Mouse (Mus musculus) midbrain, embryonic 13.5 days (tissue): ENCODE measurements around the gene Tbce. TPM values are rescaled to one million over a fixed set of nuclear protein-coding genes. Genes with fewer than 3 reads are reported as not detected.
"Not testable (repeated sequence)": the region's sequence is repeated elsewhere in the genome, so short reads cannot be mapped to it uniquely, and the experiment has no call there.

Experiments
- ATAC-seq: fragments of 200-750 bp; cut with Nextera tagmentation; 2 replicates; pipeline ENCODE4 v1.8.0; 2017; ENCODE audit warnings: mild to moderate bottlenecking, moderate TSS enrichment, moderate library complexity
- H3K27ac ChIP-seq: fragments of 300-500 bp; sonication (generic); 2 replicates; pipeline ENCODE4 v1.5.1; 2015; ENCODE audit warnings: inconsistent platforms, mild to moderate bottlenecking, moderate library complexity
- H3K27me3 ChIP-seq: fragments of 300-500 bp; sonication (generic); 2 replicates; pipeline ENCODE4 v1.6.1; 2015; ENCODE audit warnings: mild to moderate bottlenecking, inconsistent platforms
- H3K36me3 ChIP-seq: fragments of 300-500 bp; sonication (generic); 2 replicates; pipeline ENCODE4 v1.6.1; 2015; ENCODE audit warnings: mild to moderate bottlenecking, inconsistent platforms
- H3K4me1 ChIP-seq: fragments of 300-500 bp; sonication (generic); replicated peaks from 2 replicates; pipeline ENCODE4 v1.6.1; 2015; ENCODE audit warnings: inconsistent platforms
- H3K4me2 ChIP-seq: fragments of 300-500 bp; sonication (generic); replicated peaks from 2 replicates; pipeline ENCODE4 v1.6.1; 2015; ENCODE audit warnings: moderate library complexity, mild to moderate bottlenecking, inconsistent platforms
- H3K4me3 ChIP-seq: fragments of 300-500 bp; sonication (generic); replicated peaks from 2 replicates; pipeline ENCODE4 v1.5.1; 2015; ENCODE audit warnings: mild to moderate bottlenecking, inconsistent platforms
- H3K9ac ChIP-seq: fragments of 300-500 bp; sonication (generic); replicated peaks from 2 replicates; pipeline ENCODE4 v1.6.1; 2015; ENCODE audit warnings: mild to moderate bottlenecking, inconsistent platforms
- H3K9me3 ChIP-seq: fragments of 300-500 bp; sonication (generic); 2 replicates; pipeline ENCODE4 v1.6.1; 2016; ENCODE audit warnings: mild to moderate bottlenecking, inconsistent platforms
- WGBS: fragments of 180-500 bp; shearing (Covaris S2); methylation state at CpG from one replicate; pipeline ENCODE4 v1.1.7; 2015; 5-methylcytosine and 5-hydroxymethylcytosine counted together
- polyA plus RNA-seq: library from polyadenylated mRNA; unstranded; fragments of >200 nt; fragmentation: Nextera tagmentation; extraction: Ambion mirVana; gene quantifications from 2 replicates; pipeline ENCODE4 v1.2.1, GENCODE M21; 2015

Tbce gene
- polyA plus RNA-seq, 1 experiment from 2014 or later: 104 TPM

- H3K4me3 ChIP-seq: no peak overlapping the region
- H3K27me3 ChIP-seq: no peaks in the 10 kb centered on the region
- H3K9me3 ChIP-seq: no peaks in the 10 kb centered on the region
- no peak for ATAC-seq
- H3K27ac ChIP-seq: no peak overlapping the region
- H3K4me1 ChIP-seq: no peaks in the 10 kb centered on the region
- no peak overlapping the region for H3K9ac ChIP-seq
- WGBS: 96% methylated on average over 6 of the region's 6 CpGs
- H3K36me3 ChIP-seq: peaks cover 33% of the 10 kb centered on the region
- H3K4me2 ChIP-seq: no peak overlapping the region
Measured at GRCm38 (mm10) chr13:14026154-14026820, 13.2 kb downstream of the Tbce start.

- Histone ChIP-seq H3K4me2 (no peak overlapping the region), H3K27me3 (no peaks in the 10 kb centered on the region), H3K9me3 (no peaks in the 10 kb centered on the region), H3K4me1 (no peaks in the 10 kb centered on the region), H3K4me3 (no peak overlapping the region), H3K36me3 (peaks cover 33% of the 10 kb centered on the region), H3K9ac (no peak overlapping the region), H3K27ac (no peak overlapping the region)
- 94% methylated on average over 6 of the region's 6 CpGs for WGBS
- ATAC-seq: no peak
Measured at GRCm38 (mm10) chr13:14025554-14025953, 13.9 kb downstream of the Tbce start.

DNA sequence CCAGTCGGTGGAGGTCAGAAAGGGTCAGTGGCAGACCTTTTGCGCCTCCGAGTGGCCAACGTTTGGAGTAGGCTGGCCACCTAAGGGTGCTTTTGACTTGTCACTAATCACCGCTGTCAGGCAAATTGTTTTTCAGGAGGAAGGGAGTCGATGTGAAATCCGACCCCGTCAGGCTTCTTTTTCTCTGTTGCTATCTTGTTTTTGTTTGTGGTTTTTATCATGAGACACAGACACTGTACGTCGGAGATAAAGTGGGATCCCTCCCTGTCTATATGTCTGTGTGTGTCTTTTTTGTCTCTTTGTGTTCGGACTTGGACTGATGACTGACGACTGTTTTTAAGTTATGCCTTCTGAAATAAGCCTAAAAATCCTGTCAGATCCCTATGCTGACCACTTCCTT is 18.0 kb downstream of the Tbce start:
- H3K4me1 ChIP-seq, H3K9ac ChIP-seq, H3K4me3 ChIP-seq, H3K27me3 ChIP-seq, H3K9me3 ChIP-seq, H3K4me2 ChIP-seq, H3K27ac ChIP-seq, ATAC-seq: not testable (repeated sequence)
- WGBS: 86% methylated on average over 10 of the region's 12 CpGs
- H3K36me3 ChIP-seq: peaks cover 42% of the 10 kb centered on the region

- Histone ChIP-seq H3K27me3 (no peaks in the 10 kb centered on the region), H3K9ac (no peak overlapping the region), H3K4me1 (no peaks in the 10 kb centered on the region), H3K4me3 (no peak overlapping the region), H3K27ac (no peak overlapping the region), H3K36me3 (peaks cover 47% of the 10 kb centered on the region), H3K9me3 (no peaks in the 10 kb centered on the region), H3K4me2 (no peak overlapping the region)
- no peak for ATAC-seq
- 95% methylated on average over 3 of the region's 3 CpGs for WGBS
Measured at GRCm38 (mm10) chr13:14018852-14019251, 20.6 kb downstream of the Tbce start.

DNA sequence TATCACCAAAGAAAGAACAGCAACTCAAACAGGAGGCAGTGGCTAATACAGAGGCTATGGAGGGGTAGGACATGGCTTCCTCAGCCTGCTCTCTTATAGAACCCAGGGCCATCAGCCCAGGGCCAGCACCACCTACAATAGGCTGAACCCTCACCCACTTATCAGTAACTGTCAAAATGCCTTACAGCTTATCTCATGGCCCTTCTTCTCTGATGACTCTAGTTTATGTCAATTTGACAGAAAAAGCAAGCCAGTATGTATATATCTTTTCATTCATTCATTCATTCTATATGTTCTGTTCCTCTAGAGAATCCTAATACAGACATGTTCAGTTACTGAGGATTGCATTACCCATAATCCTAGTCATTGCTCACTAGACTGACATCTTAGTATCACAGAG is 21.2 kb downstream of the Tbce start:
- H3K27ac ChIP-seq: no peak overlapping the region
- no peak overlapping the region for H3K9ac ChIP-seq
- H3K36me3 ChIP-seq: peaks cover 52% of the 10 kb centered on the region
- H3K4me2 ChIP-seq: no peak overlapping the region
- no peak overlapping the region for H3K4me3 ChIP-seq
- no peaks in the 10 kb centered on the region for H3K4me1 ChIP-seq
- H3K27me3 ChIP-seq: no peaks in the 10 kb centered on the region
- ATAC-seq: no peak
- no peaks in the 10 kb centered on the region for H3K9me3 ChIP-seq

DNA sequence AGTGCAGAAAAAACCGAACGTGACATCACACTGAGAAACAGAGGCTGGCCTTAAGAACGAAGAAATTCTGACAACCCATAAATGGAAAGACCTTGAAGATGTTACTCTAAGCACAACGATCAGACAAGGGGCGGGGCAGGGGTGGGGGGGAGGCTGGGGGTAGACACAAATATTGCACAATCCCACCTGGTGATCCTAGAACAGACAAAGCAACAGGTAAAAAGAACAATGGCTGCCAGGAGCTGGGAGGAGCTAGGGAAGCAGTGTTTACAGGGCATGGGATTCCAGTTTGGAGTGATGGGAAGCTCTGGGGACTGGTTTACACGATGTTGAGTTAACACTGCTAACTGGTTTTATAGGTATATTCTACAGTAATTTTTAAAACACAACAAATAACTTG is 23.8 kb downstream of the Tbce start:
- H3K4me3 ChIP-seq: no peak overlapping the region
- H3K36me3 ChIP-seq: peaks cover 74% of the 10 kb centered on the region
- no peak overlapping the region for H3K4me2 ChIP-seq
- no peak overlapping the region for H3K27ac ChIP-seq
- WGBS: 96% methylated on average over 6 of the region's 6 CpGs
- H3K27me3 ChIP-seq: no peaks in the 10 kb centered on the region
- no peak overlapping the region for H3K9ac ChIP-seq
- no peak for ATAC-seq
- no peaks in the 10 kb centered on the region for H3K9me3 ChIP-seq
- no peaks in the 10 kb centered on the region for H3K4me1 ChIP-seq

- no peak overlapping the region for H3K9ac ChIP-seq
- H3K27me3 ChIP-seq: no peaks in the 10 kb centered on the region
- 94% methylated on average over 4 of the region's 4 CpGs for WGBS
- H3K36me3 ChIP-seq: peaks cover 75% of the 10 kb centered on the region
- no peak overlapping the region for H3K4me2 ChIP-seq
- no peak overlapping the region for H3K27ac ChIP-seq
- no peaks in the 10 kb centered on the region for H3K9me3 ChIP-seq
- H3K4me1 ChIP-seq: no peaks in the 10 kb centered on the region
- H3K4me3 ChIP-seq: no peak overlapping the region
- no peak for ATAC-seq
Measured at GRCm38 (mm10) chr13:14014540-14014939, 24.9 kb downstream of the Tbce start.

DNA sequence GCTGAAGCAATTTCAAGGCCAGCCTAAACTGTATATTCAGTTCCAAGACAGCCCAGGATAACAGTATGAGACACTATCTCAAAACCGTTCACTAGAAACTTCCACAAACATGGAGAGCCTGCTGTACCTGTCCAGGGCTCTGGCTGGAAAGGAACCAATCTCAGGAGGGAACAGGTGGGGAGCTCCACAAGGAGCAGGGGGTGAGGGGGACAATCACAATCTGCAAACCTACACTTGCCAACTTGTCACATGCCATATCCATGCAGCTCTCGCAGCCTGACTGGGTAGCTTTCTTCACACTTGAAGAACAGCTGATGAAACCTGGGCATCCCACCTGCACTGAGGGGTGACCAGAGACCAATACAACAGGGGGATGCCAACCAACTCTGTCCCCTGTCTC is 25.4 kb downstream of the Tbce start:
- WGBS: 95% methylated on average over 2 of the region's 2 CpGs
- no peak overlapping the region for H3K4me3 ChIP-seq
- H3K36me3 ChIP-seq: peaks cover 74% of the 10 kb centered on the region
- no peaks in the 10 kb centered on the region for H3K27me3 ChIP-seq
- no peak overlapping the region for H3K4me2 ChIP-seq
- ATAC-seq: no peak
- no peaks in the 10 kb centered on the region for H3K9me3 ChIP-seq
- no peak overlapping the region for H3K27ac ChIP-seq
- H3K4me1 ChIP-seq: no peaks in the 10 kb centered on the region
- H3K9ac ChIP-seq: no peak overlapping the region

- Histone ChIP-seq H3K27me3 (no peaks in the 10 kb centered on the region), H3K27ac (no peak overlapping the region), H3K4me1 (no peaks in the 10 kb centered on the region), H3K9me3 (no peaks in the 10 kb centered on the region), H3K4me2 (no peak overlapping the region), H3K9ac (no peak overlapping the region), H3K36me3 (peaks cover 63% of the 10 kb centered on the region), H3K4me3 (no peak overlapping the region)
- no peak for ATAC-seq
- WGBS: 90% methylated on average over 4 of the region's 4 CpGs
Measured at GRCm38 (mm10) chr13:14011454-14011995, 27.9 kb downstream of the Tbce start.

DNA sequence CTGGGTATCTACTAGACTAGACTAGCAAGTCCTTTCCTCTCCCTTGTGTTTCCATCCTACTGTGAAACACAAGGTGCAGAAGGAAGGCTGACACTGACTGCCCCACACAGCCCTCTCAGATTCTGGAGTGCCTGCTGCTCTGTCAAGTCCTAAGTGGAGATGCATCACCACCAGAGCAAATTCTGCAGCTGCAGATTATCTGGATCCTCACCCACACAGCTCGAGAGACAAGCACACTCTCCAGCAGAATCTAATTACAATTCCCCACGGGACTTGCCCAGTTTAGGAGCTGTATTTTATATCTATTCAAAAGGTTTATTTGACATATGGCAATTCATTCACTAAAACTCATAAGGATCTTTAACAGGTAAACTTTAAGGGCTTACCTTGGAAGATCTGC is 33.4 kb downstream of the Tbce start:
- Histone ChIP-seq H3K9me3 (no peaks in the 10 kb centered on the region), H3K27ac (no peak overlapping the region), H3K36me3 (peaks cover 67% of the 10 kb centered on the region), H3K4me3 (no peak overlapping the region), H3K4me2 (no peak overlapping the region), H3K4me1 (no peaks in the 10 kb centered on the region), H3K9ac (no peak overlapping the region), H3K27me3 (no peaks in the 10 kb centered on the region)
- 58% methylated on average over 2 of the region's 2 CpGs for WGBS
- ATAC-seq: no peak

- no peak overlapping the region for H3K9ac ChIP-seq
- no peak overlapping the region for H3K4me2 ChIP-seq
- no peaks in the 10 kb centered on the region for H3K9me3 ChIP-seq
- no peaks in the 10 kb centered on the region for H3K4me1 ChIP-seq
- no peak overlapping the region for H3K27ac ChIP-seq
- H3K27me3 ChIP-seq: no peaks in the 10 kb centered on the region
- no peak overlapping the region for H3K4me3 ChIP-seq
- no peak for ATAC-seq
- 96% methylated on average over 5 of the region's 5 CpGs for WGBS
- H3K36me3 ChIP-seq: peaks cover 75% of the 10 kb centered on the region
Measured at GRCm38 (mm10) chr13:14004999-14005398, 34.4 kb downstream of the Tbce start.

GRCm38 (mm10) chr13:14004086-14004485 is 35.4 kb downstream of the Tbce start:
- H3K9me3 ChIP-seq: no peaks in the 10 kb centered on the region
- ATAC-seq: no peak
- no peak overlapping the region for H3K4me2 ChIP-seq
- H3K4me1 ChIP-seq: no peaks in the 10 kb centered on the region
- H3K27me3 ChIP-seq: no peaks in the 10 kb centered on the region
- peaks cover 75% of the 10 kb centered on the region for H3K36me3 ChIP-seq
- 87% methylated on average over 4 of the region's 4 CpGs for WGBS
- no peak overlapping the region for H3K27ac ChIP-seq
- no peak overlapping the region for H3K9ac ChIP-seq
- no peak overlapping the region for H3K4me3 ChIP-seq

DNA sequence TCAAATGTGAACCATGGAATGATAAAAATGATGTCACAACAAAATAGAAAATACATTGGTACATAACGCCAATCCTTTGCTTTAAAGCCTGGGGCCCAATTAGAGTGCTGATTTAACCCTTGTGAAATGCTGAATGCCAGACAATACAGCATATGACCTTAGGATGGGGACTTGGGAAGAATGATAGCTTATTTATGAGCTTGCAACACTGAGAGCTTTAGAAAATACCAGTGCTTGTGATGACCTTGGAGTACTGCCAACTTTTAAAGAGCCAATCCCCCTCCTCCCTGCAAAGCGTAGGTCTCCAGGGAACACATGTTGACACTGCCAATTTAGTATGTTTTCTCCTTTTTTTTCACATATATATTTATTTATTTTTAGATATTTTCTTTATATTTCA is 36.7 kb downstream of the Tbce start:
- Histone ChIP-seq H3K9me3 (no peaks in the 10 kb centered on the region), H3K27ac (no peak overlapping the region), H3K36me3 (peaks cover 79% of the 10 kb centered on the region), H3K4me3 (no peak overlapping the region), H3K27me3 (no peaks in the 10 kb centered on the region), H3K4me2 (no peak overlapping the region), H3K9ac (no peak overlapping the region), H3K4me1 (no peaks in the 10 kb centered on the region)
- ATAC-seq: no peak
- 85% methylated on average over 2 of the region's 2 CpGs for WGBS
